Comparison of ENCODE assay signal across 8 mouse cellular contexts in genomic region chr7:132735145-132735544, GRCm38 (mm10).
DNase-seq lines count a peak whose midpoint lies in the region; ATAC-seq and TF ChIP-seq lines count a peak whose summit lies in the region.

No protein-coding gene starts in this region.

- H3K9me3 ChIP-seq in CH12.LX (replicated peaks; ENCODE audit: low read length) = no peaks in the 10 kb centered on the region
- no peaks in the 10 kb centered on the region for H3K9me3 ChIP-seq in stomach, embryonic 14.5 days (ENCODE audit: control insufficient read depth, low read depth, low read length)

- peak overlapping the region; percentile 67 for H3K9ac ChIP-seq in CH12.LX (ENCODE audit: insufficient read depth, low read depth)
- H3K9ac ChIP-seq in stomach, embryonic 14.5 days (replicated peaks; ENCODE audit: low read depth, low read length) = no peak overlapping the region

- H3K4me2 ChIP-seq in CH12.LX (ENCODE audit: insufficient read depth, low read depth, poor library complexity, severe bottlenecking) = peak overlapping the region; percentile 39
- no peak overlapping the region for H3K4me2 ChIP-seq in stomach, embryonic 14.5 days (replicated peaks; ENCODE audit: low read depth, low read length)

- peaks cover 25 to 70% of the 10 kb centered on the region in 2 experiments for H3K4me1 ChIP-seq in CH12.LX (ENCODE audit: control insufficient read depth in 1 of 2, insufficient read depth in 2 of 2)
- H3K4me1 ChIP-seq in stomach, embryonic 14.5 days (ENCODE audit: control insufficient read depth, insufficient read depth, low read length) = peaks cover 6% of the 10 kb centered on the region; the same call in 1 of the 2 replicates

- peak overlapping the region; percentile 60 for H3K27ac ChIP-seq in CH12.LX (ENCODE audit: insufficient read depth, low read depth)
- no peak overlapping the region for H3K27ac ChIP-seq in stomach, embryonic 14.5 days (ENCODE audit: low read length)

- no peaks in the 10 kb centered on the region for H3K79me2 ChIP-seq in CH12.LX (replicated peaks; ENCODE audit: control insufficient read depth, extremely low read depth, insufficient read depth, poor library complexity, severe bottlenecking)

- in situ Hi-C loops in CH12.LX (cut with MboI; ENCODE audit: low pct_ligation_motif_present, low pct_unique_long_range_greater_than_20kb, low sequenced_read_pairs) = no loop called here

- TF ChIP-seq POLR2A in CH12.LX (IDR thresholded peaks at IDR 0.05; ENCODE audit: low read depth, low read length) = no peak; the same call in 1 of the 2 replicates

- no peaks in the 10 kb centered on the region for H3K27me3 ChIP-seq in CH12.LX (replicated peaks)
- H3K27me3 ChIP-seq in stomach, embryonic 14.5 days (ENCODE audit: control insufficient read depth, insufficient read depth, low read length) = no peaks in the 10 kb centered on the region

- H3K36me3 ChIP-seq in CH12.LX (replicated peaks in 1 of 2; ENCODE audit: control insufficient read depth in 1 of 2, insufficient read depth in 1 of 2, low read length in 1 of 2) = peaks cover 21 to 78% of the 10 kb centered on the region in 2 experiments
- H3K36me3 ChIP-seq in stomach, embryonic 14.5 days (ENCODE audit: control insufficient read depth, insufficient read depth, low read length) = no peaks in the 10 kb centered on the region

- peak; percentile 95 to 98 for ATAC-seq in hematopoietic stem cell, adult 5-6 weeks (replicated peaks in 1 of 2; ENCODE audit: insufficient read depth in 1 of 2, low FRiP score in 2 of 2, low TSS enrichment in 1 of 2, low read depth in 1 of 2, poor library complexity in 2 of 2, severe bottlenecking in 2 of 2)
- ATAC-seq in stomach, embryonic 14.5 days (ENCODE audit: insufficient number of reproducible peaks, insufficient read depth, low FRiP score, low read depth) = peak; percentile 70; the same call in 1 of the 2 replicates

- TF ChIP-seq EP300 in CH12.LX (IDR thresholded peaks at IDR 0.05; ENCODE audit: low read length) = no peak

- DNase-seq in 416B (ENCODE audit: low read depth) (peak; percentile 91), CH12.LX (ENCODE audit: extremely low read depth) (peak; percentile 96)
- DNase-seq in embryo, embryonic 11 days = peak; percentile 57
- DNase-seq in lung, adult 18-20 months = peak; percentile 83 to 86
- DNase-seq in frontal cortex, adult 2 months (ENCODE audit: extremely low spot score in 1 of 2, low spot score in 1 of 2) = no peak
- no peak for DNase-seq in cerebellum, postnatal 36 days

- peak; percentile 45 to 95; a peak in 2 of 4 replicates for TF ChIP-seq CTCF in CH12.LX (conservative IDR thresholded peaks at IDR 0.05 in 1 of 2, IDR thresholded peaks at IDR 0.05 in 1 of 2; ENCODE audit: low read depth in 2 of 2, low read length in 2 of 2)

- peak; percentile 81 for TF ChIP-seq RAD21 in CH12.LX (IDR thresholded peaks at IDR 0.05; ENCODE audit: low read depth, low read length)

- dilution Hi-C loops in CH12.LX (cut with MboI; ENCODE audit: extremely low pct_ligation_motif_present, extremely low pct_unique_long_range_greater_than_20kb, low sequenced_read_pairs) = no loop called here

- no peak overlapping the region for H3K4me3 ChIP-seq in CH12.LX (replicated peaks in 1 of 3; ENCODE audit: low read depth in 2 of 3, low read length in 2 of 3, poor library complexity in 1 of 3)
- H3K4me3 ChIP-seq in stomach, embryonic 14.5 days (ENCODE audit: low read depth, low read length) = no peak overlapping the region

- 47% methylated on average over 3 of the region's 5 CpGs for WGBS in stomach, embryonic 14.5 days

TF ChIP-seq in CH12.LX, 34 proteins besides CTCF, POLR2A, EP300 and RAD21:
- peak; percentile 96 for TF ChIP-seq SMC3 (IDR thresholded peaks at IDR 0.05; ENCODE audit: low read depth, low read length)
- TF ChIP-seq NELFE (IDR thresholded peaks at IDR 0.05; ENCODE audit: low read depth, low read length) = peak; percentile 65; the same call in 1 of the 2 replicates
- TF ChIP-seq HCFC1 (IDR thresholded peaks at IDR 0.05; ENCODE audit: low read depth, low read length) = peak; percentile 69
- TF ChIP-seq IRF4 (IDR thresholded peaks at IDR 0.05; ENCODE audit: low read depth, low read length) = peak; percentile 69; the same call in 1 of the 2 replicates
- peak; percentile 98 for TF ChIP-seq ZKSCAN1 (IDR thresholded peaks at IDR 0.05; ENCODE audit: borderline replicate concordance, low read depth, low read length)
- TF ChIP-seq ETS1 (conservative IDR thresholded peaks at IDR 0.05; ENCODE audit: low read depth, low read length) = peak; percentile 53
- TF ChIP-seq TBP (conservative IDR thresholded peaks at IDR 0.05; ENCODE audit: low read depth, low read length) = no peak
- peak; percentile 60; the same call in 1 of the 2 replicates for TF ChIP-seq ZC3H11A (IDR thresholded peaks at IDR 0.05; ENCODE audit: low read depth, low read length)
- TF ChIP-seq NRF1 (IDR thresholded peaks at IDR 0.05; ENCODE audit: low read depth, low read length) = 0 out of 2 replicates have a peak, but pooled peaks have one; percentile 18
- TF ChIP-seq CHD1 (IDR thresholded peaks at IDR 0.05; ENCODE audit: low read depth, low read length) = no peak
- peak; percentile 76 for TF ChIP-seq SIN3A (IDR thresholded peaks at IDR 0.05; ENCODE audit: low read length)
- TF ChIP-seq ELF1 (IDR thresholded peaks at IDR 0.05; ENCODE audit: low read depth, low read length) = peak; percentile 81
- TF ChIP-seq USF1 (IDR thresholded peaks at IDR 0.05; ENCODE audit: low read depth, low read length) = no peak
- no peak for TF ChIP-seq RCOR1 (conservative IDR thresholded peaks at IDR 0.05; ENCODE audit: low read depth, low read length)
- TF ChIP-seq UBTF (IDR thresholded peaks at IDR 0.05; ENCODE audit: low read depth, low read length) = no peak
- 0 out of 2 replicates have a peak, but pooled peaks have one; percentile 53 for TF ChIP-seq MAX (IDR thresholded peaks at IDR 0.05; ENCODE audit: low read length)
- peak; percentile 70 for TF ChIP-seq TCF12 (IDR thresholded peaks at IDR 0.05; ENCODE audit: low read depth, low read length)
- TF ChIP-seq MAZ (IDR thresholded peaks at IDR 0.05; ENCODE audit: low read depth, low read length) = peak; percentile 77
- TF ChIP-seq MXI1 (IDR thresholded peaks at IDR 0.05; ENCODE audit: low read depth, low read length) = peak; percentile 47; the same call in 1 of the 2 replicates
- peak; percentile 56; the same call in 1 of the 2 replicates for TF ChIP-seq BHLHE40 (IDR thresholded peaks at IDR 0.05; ENCODE audit: low read depth, low read length)
- peak; percentile 73; the same call in 1 of the 2 replicates for TF ChIP-seq MYC (IDR thresholded peaks at IDR 0.05; ENCODE audit: low read depth, low read length)
- TF ChIP-seq MEF2A (IDR thresholded peaks at IDR 0.05; ENCODE audit: borderline replicate concordance, low read depth, low read length) = peak; percentile 76; the same call in 1 of the 2 replicates
- peak; percentile 88 for TF ChIP-seq CHD2 (IDR thresholded peaks at IDR 0.05; ENCODE audit: low read length)
- no peak for TF ChIP-seq PAX5 (IDR thresholded peaks at IDR 0.05; ENCODE audit: low read length)

Comparison
In these comparisons a context has a peak if more than half of its experiments do, and no peak if none do; other contexts are left out.
1. DNase-seq: peak in 416B (single experiment), CH12.LX (single experiment), embryo, embryonic 11 days (single experiment) and lung, adult 18-20 months (2 of 2); none in frontal cortex, adult 2 months (0 of 2) and cerebellum, postnatal 36 days (0 of 2).